Mouse (Mus musculus): ENCODE measurements around the gene Supt7l.
"Not testable (repeated sequence)": the region's sequence is repeated elsewhere in the genome, so short reads cannot be mapped to it uniquely, and the experiment has no call there.

Supt7l gene

DNA sequence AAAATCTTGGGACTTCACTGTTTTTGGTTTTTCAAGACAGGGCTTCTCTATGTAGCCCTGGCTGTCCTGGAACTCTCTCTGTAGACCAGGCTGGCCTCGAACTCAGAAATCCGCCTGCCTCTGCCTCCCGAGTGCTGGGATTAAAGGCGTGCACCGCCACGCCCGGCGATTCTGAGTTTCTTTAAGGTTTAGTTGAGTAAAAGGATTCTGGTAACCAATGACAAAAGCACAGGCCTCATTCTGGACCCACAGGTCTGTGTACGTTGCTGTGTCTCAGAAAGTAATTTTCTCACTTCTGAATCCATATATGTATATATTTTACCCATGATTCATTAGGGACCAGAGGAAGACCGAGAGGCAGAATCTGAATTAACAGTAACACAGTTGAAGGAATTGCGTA is at the start of gene Supt7l:
TSS of gene Supt7l (minus strand) at position 101 of the 400 bp plus-strand sequence.
- not testable (repeated sequence) for DNase-seq (ENCODE audit: low spot score in 2 of 2)

DNA sequence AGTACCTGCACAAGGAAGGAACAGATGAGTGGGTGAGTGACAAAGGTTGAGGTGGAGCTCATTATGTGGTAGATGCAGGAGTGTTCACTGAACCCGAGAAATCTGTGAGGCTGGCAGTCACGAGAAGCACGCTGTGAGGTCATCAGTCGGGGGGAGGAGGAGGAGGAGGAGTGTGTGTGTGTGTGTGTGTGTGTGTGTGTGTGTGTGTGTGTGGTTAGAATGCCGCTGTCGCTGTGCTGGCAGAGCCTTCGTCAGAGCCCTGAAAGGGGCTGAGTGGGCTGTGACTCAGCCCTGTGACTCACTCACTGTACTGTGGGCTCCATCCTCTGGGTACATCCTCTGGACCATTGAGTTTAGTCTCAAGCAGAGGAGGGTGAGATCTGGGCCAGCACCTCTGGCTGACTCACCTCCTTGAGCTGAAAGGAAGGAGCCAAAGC is 49.0 kb upstream of the Supt7l start:
- no peak for DNase-seq (ENCODE audit: low spot score in 2 of 2)

DNA sequence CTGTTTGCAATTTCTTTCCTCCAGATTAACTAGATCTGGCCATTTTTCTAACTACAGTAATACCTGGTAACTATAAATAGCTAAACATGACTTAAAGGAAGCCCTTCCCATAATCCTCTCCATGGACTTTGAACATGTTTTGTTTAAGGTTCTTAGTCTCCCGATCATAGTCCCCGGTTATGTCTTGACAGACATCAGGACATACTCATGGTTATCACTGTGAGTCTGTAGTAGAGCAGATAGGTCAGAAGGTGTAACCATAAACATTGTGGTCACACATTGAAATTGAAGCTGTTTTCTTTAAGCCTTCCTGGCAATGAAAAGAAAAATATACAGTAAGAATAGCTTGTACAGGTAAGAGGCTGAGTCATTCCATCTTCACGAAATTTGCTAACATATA is 46.1 kb upstream of the Supt7l start:
- DNase-seq (ENCODE audit: low spot score in 2 of 2): no peak

DNA sequence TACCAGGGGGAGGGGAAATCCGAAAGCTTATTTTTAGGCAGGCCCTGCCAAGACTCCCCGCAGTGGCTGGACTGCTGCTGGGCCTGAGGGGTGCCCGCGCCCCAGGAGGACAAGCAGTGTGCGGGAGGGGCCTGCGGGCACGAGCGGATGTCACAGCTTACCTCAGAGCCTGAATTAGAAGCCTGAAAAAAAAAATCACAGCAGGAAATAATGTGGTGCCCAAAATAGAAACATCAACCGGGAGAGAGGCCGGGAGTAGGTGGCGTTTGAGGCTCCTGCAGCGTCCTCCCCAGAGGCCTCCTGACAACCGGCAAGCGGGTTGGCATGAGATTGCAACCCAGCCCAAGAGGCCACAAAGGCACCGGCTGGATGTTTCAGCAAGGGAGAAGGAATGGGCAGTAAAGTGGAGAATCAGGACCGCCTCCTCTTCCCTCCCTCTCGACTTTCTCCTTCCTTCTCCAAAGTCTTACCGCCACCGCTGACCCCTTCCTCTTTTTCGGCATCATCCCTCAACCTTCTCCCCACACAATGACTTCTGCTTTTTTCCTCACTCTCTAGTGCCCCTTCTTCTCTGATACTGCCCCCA is 43.5 kb upstream of the Supt7l start:
- DNase-seq (ENCODE audit: low spot score in 2 of 2): no peak

DNA sequence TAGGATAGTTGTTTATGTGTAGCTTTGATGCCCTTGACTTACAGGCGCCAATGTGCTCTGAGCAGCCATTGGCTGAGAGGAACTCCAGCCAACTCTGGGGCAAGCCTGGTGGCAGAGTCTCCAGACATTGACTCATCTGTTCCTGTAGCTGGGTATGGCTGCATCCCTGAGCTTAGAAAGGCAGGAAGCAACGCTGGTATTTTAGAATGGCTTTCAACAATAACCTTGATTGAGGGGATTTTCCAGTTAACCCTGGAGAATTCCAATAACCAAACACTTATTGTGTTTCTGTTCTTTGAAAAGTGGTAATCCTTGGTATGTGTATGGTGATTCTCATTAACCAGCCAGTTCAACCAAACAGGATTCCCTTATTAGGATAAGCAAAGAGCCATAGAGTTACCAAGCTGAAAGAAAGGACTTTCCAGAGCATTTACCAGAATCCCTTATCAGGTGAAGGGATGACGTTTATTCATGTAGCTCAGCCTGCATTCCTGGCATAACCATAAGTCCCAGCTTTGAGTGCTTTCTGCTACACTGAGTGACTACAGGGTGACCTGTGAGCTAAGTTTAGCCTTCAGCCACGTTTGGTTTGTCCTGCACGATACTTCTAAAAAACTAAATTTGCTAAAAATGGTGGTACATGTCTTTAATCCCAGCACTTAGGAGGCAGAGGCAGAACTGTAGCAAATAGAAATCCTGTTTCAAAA is 40.5 kb upstream of the Supt7l start:
- no peak for DNase-seq (ENCODE audit: low spot score in 2 of 2)

DNA sequence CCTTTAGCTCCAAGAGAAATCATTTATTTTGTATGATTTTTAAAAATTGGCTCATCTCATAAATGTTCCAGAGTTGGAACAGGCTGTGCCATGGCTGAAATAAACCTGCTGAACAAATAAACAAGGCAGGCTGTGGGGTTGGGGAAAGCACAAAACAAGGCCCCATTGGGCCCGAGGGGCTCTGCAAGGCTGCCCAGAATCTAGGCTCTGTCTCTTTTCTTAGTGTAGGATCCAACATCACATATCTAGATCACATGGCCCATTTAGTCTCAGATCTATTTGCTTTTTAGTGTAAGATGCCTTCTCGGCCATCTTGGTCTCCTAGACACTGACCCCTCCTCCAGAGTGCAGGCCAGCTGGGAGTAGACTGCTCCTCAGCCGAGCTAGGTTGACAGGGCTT is 38.9 kb upstream of the Supt7l start:
- DNase-seq (ENCODE audit: low spot score in 2 of 2): no peak

DNA sequence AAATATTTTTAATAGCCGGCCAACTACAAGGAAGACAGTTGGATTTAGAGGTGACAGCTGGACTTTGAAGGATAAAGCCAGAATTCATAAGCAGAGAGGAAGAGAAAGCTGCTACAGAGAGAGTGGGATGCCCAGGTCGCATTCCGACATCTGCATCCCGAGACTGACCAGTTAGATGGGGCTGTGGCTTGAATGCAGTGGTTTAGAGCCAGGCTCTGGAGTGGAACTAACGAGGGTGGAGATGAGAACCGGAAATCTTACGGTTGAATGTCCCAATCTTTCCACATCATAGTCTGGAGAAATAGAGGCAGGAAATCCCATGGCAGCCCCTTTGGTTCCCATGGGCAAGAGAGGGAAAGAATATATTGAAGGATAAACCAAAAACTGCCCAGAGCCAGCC is 38.4 kb upstream of the Supt7l start:
- DNase-seq (ENCODE audit: low spot score in 2 of 2): no peak

DNA sequence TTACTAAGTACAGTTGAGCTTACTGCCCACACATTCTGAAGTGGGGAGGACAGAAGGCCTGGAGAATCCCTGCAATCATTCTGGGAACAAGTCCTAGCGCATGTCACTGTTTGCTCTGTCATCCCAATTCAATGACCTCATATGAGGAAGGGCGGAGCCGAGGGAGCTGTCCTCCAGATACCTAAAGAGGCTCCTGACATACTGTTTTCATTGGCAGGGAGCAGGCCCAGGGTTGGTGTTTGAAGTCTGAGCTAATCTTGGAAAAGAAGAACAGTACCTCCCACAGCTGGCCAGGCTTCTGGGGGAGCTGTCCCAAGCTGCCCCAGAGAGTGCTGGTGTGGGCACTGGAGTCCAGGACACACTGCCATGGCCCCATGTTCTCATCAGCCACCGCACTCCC is 37.4 kb upstream of the Supt7l start:
- DNase-seq (ENCODE audit: low spot score in 2 of 2): no peak

DNA sequence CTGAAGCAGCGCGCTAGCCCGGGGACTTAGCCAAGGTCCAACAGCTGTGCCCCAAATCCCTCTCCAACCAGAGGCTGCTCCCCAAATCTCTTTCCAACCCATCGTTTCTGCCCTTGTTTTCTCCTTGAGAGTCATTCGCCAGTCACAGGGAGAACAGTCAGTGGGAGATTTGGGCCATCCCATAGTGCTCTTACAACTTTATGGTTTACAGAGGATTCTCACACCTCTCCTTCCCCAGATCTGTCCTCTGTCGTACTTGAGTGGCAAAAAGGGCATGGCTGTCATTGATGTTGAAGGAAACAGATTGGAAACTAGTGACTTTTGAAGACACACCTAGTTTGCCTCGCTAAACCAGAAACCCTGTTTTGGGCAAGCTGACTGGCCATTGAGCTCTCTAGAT is 36.3 kb upstream of the Supt7l start:
- no peak for DNase-seq (ENCODE audit: low spot score in 2 of 2)

DNA sequence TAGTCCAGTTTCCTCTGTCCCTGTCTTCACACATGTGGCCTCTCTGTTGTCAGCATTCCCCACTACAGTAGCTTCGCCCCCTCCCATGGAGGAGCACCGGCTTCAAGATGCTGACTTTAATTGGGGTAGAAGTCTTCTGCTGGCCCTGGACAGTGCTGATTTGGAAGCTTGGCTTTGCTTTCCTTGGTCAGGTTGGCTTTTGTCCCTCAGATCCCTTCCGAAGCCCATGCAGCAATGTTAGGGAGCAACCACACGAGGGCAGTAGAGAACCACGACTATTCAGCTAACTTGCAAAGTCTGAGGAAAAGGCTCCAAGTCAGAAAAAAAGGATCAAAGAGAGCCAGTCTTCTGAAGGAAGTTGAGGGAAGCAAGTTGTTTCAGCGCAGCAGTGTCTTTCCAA is 35.9 kb upstream of the Supt7l start:
- DNase-seq (ENCODE audit: low spot score in 2 of 2): peak in 1 of 2 experiments; percentile 52

DNA sequence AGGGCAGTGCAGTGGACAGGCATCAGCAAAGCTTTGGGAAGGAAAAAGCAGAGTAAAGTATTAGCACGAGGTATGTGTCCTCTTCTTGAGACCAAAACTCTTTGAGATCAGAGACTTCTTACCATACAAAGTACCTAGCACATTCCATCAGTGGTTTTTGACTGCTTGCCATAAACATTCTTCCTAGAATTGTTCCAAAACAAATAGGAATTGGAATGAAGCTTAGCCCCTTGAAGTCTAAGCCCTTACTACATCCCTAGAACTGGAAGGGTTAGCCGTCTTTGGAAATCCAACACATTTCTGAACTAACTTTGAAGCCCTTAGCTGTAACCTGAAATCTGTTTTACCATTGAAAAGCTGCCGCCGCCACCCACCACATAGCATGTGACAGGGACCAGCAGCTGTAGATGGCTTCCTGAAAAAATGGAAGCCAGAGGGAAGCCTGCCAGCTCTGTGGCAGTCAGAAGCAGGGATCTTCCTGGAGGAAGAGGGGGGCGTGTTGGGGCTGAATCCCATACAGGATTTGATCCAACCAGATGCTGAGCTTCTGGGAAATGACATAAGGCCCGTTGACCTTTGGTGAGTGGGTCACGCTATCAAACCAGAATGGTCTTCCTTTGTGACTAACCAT is 34.5 kb upstream of the Supt7l start:
- DNase-seq (ENCODE audit: low spot score in 2 of 2): no peak

DNA sequence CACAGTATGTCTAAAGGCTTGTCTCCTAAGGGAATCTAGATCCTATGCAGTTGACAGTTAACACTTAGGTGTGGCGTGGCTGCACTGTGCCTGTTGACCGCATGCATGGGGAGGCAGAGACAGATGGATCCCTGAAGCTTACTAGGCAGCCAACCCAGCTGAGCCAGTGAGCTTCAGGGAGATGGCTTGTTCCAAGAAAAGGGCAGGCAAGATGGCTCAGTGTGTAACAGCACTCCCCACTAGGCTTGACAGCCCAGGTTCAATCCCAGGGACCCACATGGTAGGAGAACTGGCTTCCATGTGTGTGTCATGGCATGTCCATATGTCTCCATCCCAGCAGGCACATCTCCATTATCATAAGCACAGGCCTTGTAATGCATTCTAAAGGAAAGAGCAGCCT is 32.7 kb upstream of the Supt7l start:
- DNase-seq (ENCODE audit: low spot score in 2 of 2): no peak

DNA sequence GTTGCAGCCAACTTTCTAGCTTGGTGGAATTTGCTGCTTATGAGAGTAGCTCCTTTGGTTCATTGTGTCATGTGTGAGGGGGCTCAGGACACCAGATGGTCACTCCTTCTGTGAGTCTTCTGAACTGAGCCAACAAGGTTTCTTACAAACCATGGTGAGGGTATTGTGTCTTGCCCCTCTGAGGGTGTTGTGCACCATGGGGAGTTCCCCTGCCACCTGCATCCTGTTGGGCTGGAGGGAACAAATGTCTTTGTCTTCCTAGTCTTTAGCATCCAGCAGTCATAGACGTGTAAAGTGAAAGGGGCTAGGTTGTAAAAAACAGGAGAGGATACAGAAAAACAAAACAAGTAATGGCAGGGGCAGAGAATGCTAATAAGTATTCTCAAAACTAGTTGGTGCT is 31.8 kb upstream of the Supt7l start:
- no peak for DNase-seq (ENCODE audit: low spot score in 2 of 2)

DNA sequence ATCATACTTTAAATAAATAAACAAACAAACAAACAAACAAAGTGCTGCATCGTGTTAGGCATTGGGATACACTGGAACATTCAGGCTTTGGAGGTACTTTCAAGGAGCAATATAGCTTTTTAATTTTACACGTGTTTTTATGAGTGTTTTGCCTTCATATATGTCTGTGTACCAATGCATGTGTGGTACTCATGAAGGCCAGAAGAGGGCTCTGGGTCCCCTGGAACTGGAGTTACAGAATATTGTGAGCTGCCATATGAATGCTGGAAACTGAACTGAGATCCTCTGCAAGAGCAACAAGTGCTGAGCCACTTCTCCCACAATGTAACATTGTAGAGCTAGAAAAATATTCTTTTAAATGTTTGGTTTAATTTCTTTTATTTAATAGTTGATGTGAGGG is 7.6 kb upstream of the Supt7l start:
- DNase-seq (ENCODE audit: low spot score in 2 of 2): no peak

DNA sequence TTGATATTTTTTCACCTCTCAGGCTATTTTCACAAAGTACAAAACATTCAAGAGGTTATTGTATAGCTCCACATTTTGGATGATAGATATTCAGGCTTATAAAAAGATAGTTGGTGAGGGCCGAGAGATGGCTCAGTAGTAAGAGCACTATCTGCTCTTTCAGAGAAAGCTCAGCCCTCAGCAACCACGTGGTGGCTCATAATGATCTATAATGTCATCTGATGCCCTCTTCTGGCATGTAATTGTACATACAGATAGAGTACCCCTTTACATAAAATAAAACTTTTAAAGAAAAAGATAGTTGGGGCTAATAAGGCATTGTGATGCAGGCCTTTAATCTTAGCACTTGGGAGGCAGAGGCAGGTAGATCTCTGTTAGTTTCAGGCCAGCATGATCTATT is 953 bp upstream of the Supt7l start:
- DNase-seq (ENCODE audit: low spot score in 2 of 2): no peak

DNA sequence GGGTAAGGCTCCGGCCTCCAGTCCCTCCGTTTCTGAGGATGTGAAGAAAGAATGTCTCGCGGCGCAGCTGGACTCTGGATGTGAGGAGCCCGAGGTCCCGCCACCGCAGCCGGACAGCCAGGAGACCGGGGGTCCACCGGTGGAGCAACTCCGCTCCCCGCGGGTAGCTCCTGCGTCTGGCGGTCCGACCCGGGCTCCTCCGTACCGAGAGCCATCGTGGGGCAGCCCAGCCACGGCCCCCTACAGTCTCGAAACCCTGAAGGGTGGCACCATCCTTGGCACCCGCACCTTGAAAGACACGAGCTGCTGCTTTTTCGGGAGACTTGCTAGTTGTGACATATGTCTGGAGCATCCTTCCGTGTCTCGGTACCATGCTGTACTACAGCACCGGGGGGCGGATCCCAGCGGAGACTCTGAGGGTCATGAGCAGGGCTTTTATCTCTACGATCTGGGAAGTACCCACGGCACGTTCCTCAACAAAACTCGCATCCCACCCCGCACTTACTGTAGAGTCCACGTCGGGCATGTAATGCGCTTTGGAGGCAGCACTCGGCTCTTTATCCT is 408 bp downstream of the Supt7l start:
- DNase-seq (ENCODE audit: low spot score in 2 of 2): no peak

DNA sequence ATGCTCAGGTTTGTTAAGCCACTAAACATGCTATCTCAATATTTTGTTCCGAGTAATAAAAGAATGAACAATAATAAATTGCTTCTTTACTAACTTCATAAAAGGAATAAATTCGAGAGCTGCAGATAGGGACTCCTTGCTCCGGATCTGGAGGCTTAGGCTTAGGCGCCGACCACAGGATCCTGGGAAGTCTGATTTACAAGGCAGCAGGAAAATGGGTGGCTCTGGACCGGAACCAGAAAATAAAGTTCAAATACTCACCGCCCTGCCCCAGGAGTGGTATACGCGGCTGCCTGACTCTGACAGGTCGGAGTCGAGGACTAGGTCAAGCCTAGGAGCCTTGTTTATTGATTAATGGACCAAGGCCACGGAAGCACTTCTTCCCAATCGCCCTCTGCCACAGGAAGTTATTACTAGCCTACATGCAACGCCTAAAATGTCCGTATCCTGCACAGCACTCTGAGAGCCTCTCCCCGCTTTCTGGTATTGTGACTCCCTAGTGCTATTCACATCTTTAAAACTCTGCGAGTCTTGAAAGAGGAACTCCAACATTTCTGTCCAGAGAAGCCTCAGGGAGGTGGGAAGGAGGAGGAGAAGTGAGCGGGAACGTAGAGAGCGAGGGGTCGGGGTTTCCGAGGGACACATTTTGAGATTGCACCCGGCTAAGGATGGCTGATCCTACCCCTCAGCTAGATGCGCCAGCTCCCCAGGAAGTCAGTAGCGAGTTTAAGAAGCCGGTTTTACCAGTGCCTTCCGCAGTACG is 1.1 kb downstream of the Supt7l start, which contains the start of gene Slc4a1ap:
TSS of gene Slc4a1ap (plus strand) at position 642 of the 763 bp plus-strand sequence.
- DNase-seq (ENCODE audit: low spot score in 2 of 2): peak; percentile 63 to 75

DNA sequence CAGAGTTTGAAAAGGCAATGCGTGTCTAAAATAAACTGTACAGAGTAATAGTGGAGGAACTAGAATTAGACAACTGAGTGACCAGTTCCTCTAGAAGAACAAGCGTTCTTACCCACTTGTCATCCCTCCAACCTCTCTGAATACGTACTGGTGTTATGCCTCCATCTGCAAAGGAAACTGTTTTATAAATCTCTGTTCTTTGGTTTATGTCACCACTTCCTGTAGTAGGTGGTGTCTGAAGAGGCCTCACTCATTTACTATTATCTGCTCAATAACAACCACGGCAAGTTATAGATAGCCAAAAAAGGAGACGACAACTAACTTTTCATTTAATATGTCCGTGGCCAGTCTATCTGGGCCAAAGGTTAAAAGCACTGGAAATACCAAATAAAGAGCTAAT is 7.1 kb downstream of the Supt7l start:
- no peak for DNase-seq (ENCODE audit: low spot score in 2 of 2)

DNA sequence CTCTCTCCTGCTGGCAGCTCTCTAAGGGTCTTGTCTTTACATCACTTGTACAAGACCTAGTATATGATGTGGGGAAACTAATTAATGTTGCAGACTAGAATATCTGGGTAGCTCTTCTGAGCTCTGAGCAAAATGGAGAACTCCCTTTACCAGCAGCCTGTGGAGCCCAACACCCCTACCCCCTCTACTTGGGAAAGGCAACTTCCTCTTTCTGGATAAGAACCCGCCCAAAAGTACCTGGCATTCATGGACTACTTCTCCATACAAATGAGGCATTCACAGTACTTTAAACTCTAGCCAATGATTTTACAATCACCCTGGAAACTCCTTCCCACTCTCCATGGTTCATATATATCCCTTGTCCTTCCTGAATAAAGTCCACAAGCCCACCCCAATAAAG is 15.1 kb downstream of the Supt7l start:
- DNase-seq (ENCODE audit: low spot score in 2 of 2): no peak

DNA sequence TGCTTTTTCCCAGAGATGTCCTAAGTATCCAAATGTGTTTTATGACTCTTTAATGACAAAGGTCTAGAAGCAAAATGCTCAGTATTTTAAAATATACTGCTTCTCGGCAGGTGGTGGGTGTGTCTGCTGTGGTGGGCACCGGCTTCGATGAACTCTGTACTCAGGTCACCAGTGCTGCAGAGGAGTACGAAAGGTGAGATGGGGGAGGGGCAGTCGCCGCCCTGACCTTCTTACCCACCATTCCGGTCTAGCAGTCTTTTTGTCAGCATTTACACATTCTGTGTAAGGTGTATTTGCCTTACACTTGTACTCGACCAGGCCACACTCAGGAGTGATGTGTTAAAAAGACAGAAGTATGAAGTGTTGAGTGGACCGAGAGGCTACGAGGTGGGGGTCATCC is 22.8 kb downstream of the Supt7l start:
- DNase-seq (ENCODE audit: low spot score in 2 of 2): no peak

DNA sequence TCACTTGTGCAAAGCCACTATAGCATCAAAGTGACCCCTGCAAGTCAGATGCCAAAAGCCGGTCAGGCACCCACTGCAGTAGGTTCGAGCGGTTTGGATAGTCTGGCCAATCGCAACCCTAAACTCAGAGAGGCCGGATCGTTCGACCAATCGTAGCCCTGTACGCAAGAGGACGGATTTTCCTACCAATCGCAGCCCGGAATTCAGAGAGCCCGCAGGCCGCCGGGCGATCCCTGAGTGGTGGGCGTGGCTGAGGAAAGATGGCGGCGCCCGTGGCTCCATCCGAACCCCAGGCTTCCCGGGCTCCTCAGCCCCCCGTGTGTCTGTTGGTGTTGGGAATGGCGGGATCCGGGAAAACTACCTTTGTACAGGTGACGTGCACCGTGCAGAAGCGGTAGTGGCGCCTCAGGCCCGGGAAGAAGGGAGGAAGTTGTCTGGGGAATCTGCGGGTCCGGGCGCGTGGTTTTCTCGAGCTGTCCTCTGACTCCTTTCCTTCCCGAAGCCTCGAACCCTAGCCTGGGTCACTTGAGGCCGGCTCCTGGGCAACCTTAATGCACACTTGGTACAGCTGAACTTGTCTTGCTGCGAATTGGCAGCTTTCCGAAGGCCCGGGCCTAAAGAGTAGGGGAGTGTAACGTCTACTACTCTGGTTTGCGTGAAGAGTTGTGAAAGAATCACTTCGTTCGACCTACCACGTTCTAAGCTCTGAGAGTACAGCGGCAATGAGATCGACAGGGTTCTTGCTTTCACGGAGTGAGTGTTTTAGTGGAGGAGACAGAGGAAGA is 32.9 kb downstream of the Supt7l start, which contains the start of gene Gpn1:
TSS of gene Gpn1 (plus strand) at position 229 of the 785 bp plus-strand sequence.
- DNase-seq (ENCODE audit: low spot score in 2 of 2): peak; percentile 69 to 81

All from spleen, postnatal 14 days (tissue).